Mouse (Mus musculus): ENCODE data around the gene Pald1. TPM values are rescaled to one million over a fixed set of nuclear protein-coding genes. Genes with fewer than 3 reads are reported as not detected.

Gene Pald1
- polyA plus RNA-seq, 1 experiment, result 6.8 TPM

DNA sequence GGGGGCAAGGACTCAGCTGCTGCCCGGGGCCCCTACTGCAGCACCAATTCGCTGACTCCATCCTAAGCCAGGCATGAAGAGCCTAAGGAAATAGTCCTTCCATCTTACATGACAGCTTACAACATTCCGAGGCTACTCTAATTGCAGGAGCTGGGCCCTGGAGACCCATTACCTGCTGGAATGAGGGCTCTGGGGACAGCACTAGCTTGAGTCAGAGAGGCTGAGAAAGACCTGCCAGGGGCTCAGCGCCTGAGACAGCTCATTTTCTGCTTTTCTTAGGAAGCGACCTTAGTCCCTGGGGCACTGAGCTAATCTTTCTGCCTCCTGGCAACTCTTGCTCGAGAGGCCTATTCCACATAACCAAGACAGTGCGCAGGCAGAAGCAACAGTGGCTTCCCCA, 54.4 kb downstream of the Pald1 start:
- no peaks in the 10 kb centered on the region for H3K36me3 ChIP-seq (ENCODE audit: control insufficient read depth, insufficient read depth, low read length)
- H3K4me3 ChIP-seq (ENCODE audit: control insufficient read depth, insufficient read depth, low read length), result no peak overlapping the region
- no peaks in the 10 kb centered on the region for H3K27me3 ChIP-seq (ENCODE audit: control insufficient read depth, insufficient read depth, low read length)
- no peak for DNase-seq
- no peak overlapping the region for H3K27ac ChIP-seq (ENCODE audit: control insufficient read depth, insufficient read depth, low read length)
- no peaks in the 10 kb centered on the region for H3K4me1 ChIP-seq (replicated peaks; ENCODE audit: control insufficient read depth, insufficient read depth, low read length)
- 93% methylated on average over 7 of the region's 7 CpGs for WGBS
- TF ChIP-seq POLR2A (IDR thresholded peaks at IDR 0.05; ENCODE audit: control insufficient read depth, extremely low read depth, insufficient read depth, low read length, poor library complexity) (no peak), CTCF (IDR thresholded peaks at IDR 0.05; ENCODE audit: borderline replicate concordance, control insufficient read depth, extremely low read depth, insufficient read depth, low read length, poor library complexity) (no peak)

GRCm38 (mm10) chr10:61327545-61327944, 55.8 kb downstream of the Pald1 start:
- TF ChIP-seq CTCF (IDR thresholded peaks at IDR 0.05; ENCODE audit: borderline replicate concordance, control insufficient read depth, extremely low read depth, insufficient read depth, low read length, poor library complexity) (no peak), POLR2A (IDR thresholded peaks at IDR 0.05; ENCODE audit: control insufficient read depth, extremely low read depth, insufficient read depth, low read length, poor library complexity) (no peak)
- 99% methylated on average over 10 of the region's 10 CpGs for WGBS
- no peak for DNase-seq
- no peaks in the 10 kb centered on the region for H3K4me1 ChIP-seq (replicated peaks; ENCODE audit: control insufficient read depth, insufficient read depth, low read length)
- H3K27me3 ChIP-seq (ENCODE audit: control insufficient read depth, insufficient read depth, low read length), result no peaks in the 10 kb centered on the region
- no peak overlapping the region for H3K4me3 ChIP-seq (ENCODE audit: control insufficient read depth, insufficient read depth, low read length)
- no peaks in the 10 kb centered on the region for H3K36me3 ChIP-seq (ENCODE audit: control insufficient read depth, insufficient read depth, low read length)
- no peak overlapping the region for H3K27ac ChIP-seq (ENCODE audit: control insufficient read depth, insufficient read depth, low read length)

GRCm38 (mm10) chr10:61325782-61326328, 57.5 kb downstream of the Pald1 start:
- TF ChIP-seq POLR2A (IDR thresholded peaks at IDR 0.05; ENCODE audit: control insufficient read depth, extremely low read depth, insufficient read depth, low read length, poor library complexity) (no peak), CTCF (IDR thresholded peaks at IDR 0.05; ENCODE audit: borderline replicate concordance, control insufficient read depth, extremely low read depth, insufficient read depth, low read length, poor library complexity) (no peak)
- Histone ChIP-seq H3K36me3 (ENCODE audit: control insufficient read depth, insufficient read depth, low read length) (no peaks in the 10 kb centered on the region), H3K27ac (ENCODE audit: control insufficient read depth, insufficient read depth, low read length) (no peak overlapping the region), H3K27me3 (ENCODE audit: control insufficient read depth, insufficient read depth, low read length) (no peaks in the 10 kb centered on the region), H3K4me1 (replicated peaks; ENCODE audit: control insufficient read depth, insufficient read depth, low read length) (no peaks in the 10 kb centered on the region), H3K4me3 (ENCODE audit: control insufficient read depth, insufficient read depth, low read length) (no peak overlapping the region)
- WGBS, result 77% methylated on average over 9 of the region's 9 CpGs
- DNase-seq, result no peak

- H3K4me3 ChIP-seq (ENCODE audit: control insufficient read depth, insufficient read depth, low read length), result no peak overlapping the region
- WGBS, result 94% methylated on average over 8 of the region's 8 CpGs
- no peaks in the 10 kb centered on the region for H3K36me3 ChIP-seq (ENCODE audit: control insufficient read depth, insufficient read depth, low read length)
- H3K27ac ChIP-seq (ENCODE audit: control insufficient read depth, insufficient read depth, low read length), result no peak overlapping the region
- DNase-seq, result no peak
- no peaks in the 10 kb centered on the region for H3K4me1 ChIP-seq (replicated peaks; ENCODE audit: control insufficient read depth, insufficient read depth, low read length)
- H3K27me3 ChIP-seq (ENCODE audit: control insufficient read depth, insufficient read depth, low read length), result no peaks in the 10 kb centered on the region
- TF ChIP-seq CTCF (IDR thresholded peaks at IDR 0.05; ENCODE audit: borderline replicate concordance, control insufficient read depth, extremely low read depth, insufficient read depth, low read length, poor library complexity) (no peak), POLR2A (IDR thresholded peaks at IDR 0.05; ENCODE audit: control insufficient read depth, extremely low read depth, insufficient read depth, low read length, poor library complexity) (no peak)
Observed at GRCm38 (mm10) chr10:61324717-61325116, 58.6 kb downstream of the Pald1 start.

DNA sequence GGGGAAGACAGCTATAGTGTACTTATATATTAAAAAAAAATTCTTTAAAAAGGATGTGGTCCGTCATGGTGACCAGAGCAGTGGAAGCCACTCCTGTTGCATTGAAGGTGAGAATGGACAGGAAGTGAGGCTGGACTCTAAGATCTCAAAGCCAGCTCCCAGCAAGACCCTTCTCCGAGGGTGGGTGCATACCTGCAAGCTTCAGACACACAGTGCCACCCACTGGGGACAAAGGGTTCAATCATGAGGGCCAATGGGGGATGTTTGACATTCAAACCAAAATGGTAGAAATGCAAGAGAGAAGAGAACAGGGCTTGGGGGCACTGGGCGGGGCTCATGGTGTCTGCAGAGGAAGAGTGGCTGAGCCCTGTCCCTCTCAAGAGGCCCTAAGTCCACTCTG, 64.8 kb downstream of the Pald1 start:
- no peak for TF ChIP-seq POLR2A (IDR thresholded peaks at IDR 0.05; ENCODE audit: control insufficient read depth, extremely low read depth, insufficient read depth, low read length, poor library complexity)
- TF ChIP-seq CTCF (IDR thresholded peaks at IDR 0.05; ENCODE audit: borderline replicate concordance, control insufficient read depth, extremely low read depth, insufficient read depth, low read length, poor library complexity), result no peak
- Histone ChIP-seq H3K27ac (ENCODE audit: control insufficient read depth, insufficient read depth, low read length) (no peak overlapping the region), H3K4me1 (replicated peaks; ENCODE audit: control insufficient read depth, insufficient read depth, low read length) (no peaks in the 10 kb centered on the region), H3K27me3 (ENCODE audit: control insufficient read depth, insufficient read depth, low read length) (no peaks in the 10 kb centered on the region), H3K36me3 (ENCODE audit: control insufficient read depth, insufficient read depth, low read length) (no peaks in the 10 kb centered on the region), H3K4me3 (ENCODE audit: control insufficient read depth, insufficient read depth, low read length) (no peak overlapping the region)
- no peak for DNase-seq
- 96% methylated on average over 3 of the region's 3 CpGs for WGBS

DNA sequence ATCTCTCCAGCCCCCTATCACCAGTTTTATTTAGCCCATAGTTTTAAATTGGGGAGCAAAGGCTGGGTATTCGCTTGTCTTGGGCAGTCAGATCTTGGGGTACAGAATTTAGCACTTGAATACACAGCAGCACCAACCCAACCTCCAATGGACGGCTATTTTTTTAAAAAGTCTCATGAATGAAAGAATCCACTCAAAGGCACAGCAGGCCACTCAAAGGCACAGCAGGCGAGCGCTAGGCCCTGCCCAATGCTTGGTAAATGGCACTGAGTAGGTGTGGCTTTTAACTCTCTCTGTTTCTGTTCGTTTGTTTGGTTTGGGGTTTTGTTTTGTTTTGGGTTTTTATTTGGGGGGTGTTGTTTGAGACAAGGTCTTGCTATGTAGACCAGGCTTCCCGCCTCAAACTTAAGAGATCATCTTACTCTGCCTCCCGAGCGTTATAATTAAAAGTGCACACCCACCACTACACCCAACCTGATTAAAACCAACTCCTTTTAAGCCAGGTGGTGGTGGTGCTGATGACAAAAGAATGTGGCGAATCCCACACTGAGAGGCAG, 67.9 kb downstream of the Pald1 start:
- H3K4me1 ChIP-seq (replicated peaks; ENCODE audit: control insufficient read depth, insufficient read depth, low read length), result no peaks in the 10 kb centered on the region
- no peak overlapping the region for H3K27ac ChIP-seq (ENCODE audit: control insufficient read depth, insufficient read depth, low read length)
- no peaks in the 10 kb centered on the region for H3K36me3 ChIP-seq (ENCODE audit: control insufficient read depth, insufficient read depth, low read length)
- no peak for DNase-seq
- TF ChIP-seq POLR2A (IDR thresholded peaks at IDR 0.05; ENCODE audit: control insufficient read depth, extremely low read depth, insufficient read depth, low read length, poor library complexity), result no peak
- no peak for TF ChIP-seq CTCF (IDR thresholded peaks at IDR 0.05; ENCODE audit: borderline replicate concordance, control insufficient read depth, extremely low read depth, insufficient read depth, low read length, poor library complexity)
- H3K4me3 ChIP-seq (ENCODE audit: control insufficient read depth, insufficient read depth, low read length), result no peak overlapping the region
- WGBS, result 84% methylated on average over 9 of the region's 9 CpGs
- H3K27me3 ChIP-seq (ENCODE audit: control insufficient read depth, insufficient read depth, low read length), result no peaks in the 10 kb centered on the region

- Histone ChIP-seq H3K27me3 (ENCODE audit: control insufficient read depth, insufficient read depth, low read length) (no peaks in the 10 kb centered on the region), H3K36me3 (ENCODE audit: control insufficient read depth, insufficient read depth, low read length) (no peaks in the 10 kb centered on the region), H3K4me1 (replicated peaks; ENCODE audit: control insufficient read depth, insufficient read depth, low read length) (peaks cover 3% of the 10 kb centered on the region), H3K4me3 (ENCODE audit: control insufficient read depth, insufficient read depth, low read length) (no peak overlapping the region), H3K27ac (ENCODE audit: control insufficient read depth, insufficient read depth, low read length) (no peak overlapping the region)
- WGBS, result 89% methylated on average over 7 of the region's 7 CpGs
- no peak for DNase-seq
- TF ChIP-seq POLR2A (IDR thresholded peaks at IDR 0.05; ENCODE audit: control insufficient read depth, extremely low read depth, insufficient read depth, low read length, poor library complexity) (no peak), CTCF (IDR thresholded peaks at IDR 0.05; ENCODE audit: borderline replicate concordance, control insufficient read depth, extremely low read depth, insufficient read depth, low read length, poor library complexity) (no peak)
Observed at GRCm38 (mm10) chr10:61313750-61314149, 69.6 kb downstream of the Pald1 start.

All from thymus, adult 2 months (tissue).